Mouse (Mus musculus) liver, embryonic 14.5 days (tissue): ENCODE results near the gene Cisd3.

ENCODE experiments used
- CTCF ChIP-seq: IDR thresholded peaks from 2 replicates; pipeline ENCODE4 v1.5.1; 2016; ENCODE audit warnings: antibody characterized with exemption, low read depth, control low read depth
- EP300 ChIP-seq: IDR thresholded peaks from 2 replicates; pipeline ENCODE4 v1.6.1; 2016; ENCODE audit warnings: antibody characterized with exemption, low read depth

- no peak for TF ChIP-seq CTCF
- TF ChIP-seq EP300 = no peak
Observed at GRCm38 (mm10) chr11:97668160-97668559, 17.5 kb upstream of the Cisd3 start.
